In genomic region chr4:4699102-4699501, GRCm38 (mm10) we compare ENCODE assay signal across 17 mouse cellular contexts.
"Had no signal": no experiment of that assay in that cellular context is flagged by ENCODE, and none has a peak within 500 bp of the region (broad histone marks: within the 10 kb centered on the region; RNA-seq: fewer than 3 reads in every experiment).

No protein-coding gene starts in this region.

- H3K36me3 ChIP-seq: lung, embryonic 15.5 days; midbrain, embryonic 13.5 days; midbrain, embryonic 15.5 days; neural tube, embryonic 12.5 days; stomach, embryonic 15.5 days had no signal

- H3K4me2 ChIP-seq: lung, embryonic 15.5 days; midbrain, embryonic 11.5 days; midbrain, embryonic 13.5 days; midbrain, embryonic 15.5 days; neural tube, embryonic 12.5 days; stomach, embryonic 15.5 days had no signal

- H3K27ac ChIP-seq: lung, embryonic 15.5 days; macrophage; midbrain, embryonic 13.5 days; midbrain, embryonic 15.5 days; neural tube, embryonic 12.5 days; stomach, embryonic 15.5 days; stomach, postnatal 0 days had no signal

- H3K4me1 ChIP-seq: lung, embryonic 15.5 days; megakaryocyte, embryonic 14.5 days; midbrain, embryonic 13.5 days; midbrain, embryonic 15.5 days; neural tube, embryonic 12.5 days; stomach, embryonic 15.5 days had no signal

- H3K27me3 ChIP-seq: lung, embryonic 15.5 days; megakaryocyte, embryonic 14.5 days; midbrain, embryonic 13.5 days; midbrain, embryonic 15.5 days; neural tube, embryonic 12.5 days; stomach, embryonic 15.5 days had no signal

- ATAC-seq: liver, postnatal 0 days; lung, postnatal 0 days; midbrain, embryonic 13.5 days; midbrain, embryonic 15.5 days had no signal

- H3K9me3 ChIP-seq: lung, embryonic 15.5 days; megakaryocyte, embryonic 14.5 days; midbrain, embryonic 13.5 days; midbrain, embryonic 15.5 days; neural tube, embryonic 12.5 days; stomach, embryonic 15.5 days had no signal

- H3K9ac ChIP-seq: liver, postnatal 0 days; lung, embryonic 15.5 days; midbrain, embryonic 13.5 days; midbrain, embryonic 15.5 days; neural tube, embryonic 12.5 days; stomach, embryonic 15.5 days had no signal

- H3K4me3 ChIP-seq: lung, embryonic 15.5 days; megakaryocyte, embryonic 14.5 days; midbrain, embryonic 13.5 days; midbrain, embryonic 15.5 days; neural tube, embryonic 12.5 days; stomach, embryonic 15.5 days had no signal

- DNase-seq: liver, postnatal 0 days; lung, adult 2 months; lung, postnatal 14 days; lung, postnatal 36 days; right cerebral cortex, postnatal 14 days; thymus, adult 2 months; thymus, postnatal 25 days had no signal
